Mouse (Mus musculus): ENCODE results near the gene Gm49345. TPM values are rescaled to one million over a fixed set of nuclear protein-coding genes. Genes with fewer than 3 reads are reported as not detected.
A peak's percentile ranks its signal among the peaks of the same experiment; 100 is the strongest.

Gene Gm49345
- polyA plus RNA-seq, 1 experiment from 2014 or later, result 0.66 TPM

GRCm38 (mm10) chr13:67572591-67573189 lies 64.9 kb downstream of the Gm49345 start:
- H3K27ac ChIP-seq (ENCODE audit: low read depth, low read length), result no peak overlapping the region
- H3K4me2 ChIP-seq, result no peak overlapping the region

GRCm38 (mm10) chr13:67553730-67554129 lies 83.8 kb downstream of the Gm49345 start, which contains the start of gene Zfp748:
Gene Zfp748 (minus strand): TSS chr13:67553830.
- Histone ChIP-seq H3K27me3 (ENCODE audit: control insufficient read depth, insufficient read depth, low read length) (no peaks in the 10 kb centered on the region), H3K9ac (ENCODE audit: low read depth, low read length) (peak within 1 kb of the TSS; percentile 90), H3K36me3 (ENCODE audit: control insufficient read depth, insufficient read depth, low read length) (no peaks in the 10 kb centered on the region), H3K4me3 (ENCODE audit: low read depth, low read length) (peak within 1 kb of the TSS; percentile 82), H3K9me3 (replicated peaks; ENCODE audit: control insufficient read depth, low read length) (no peaks in the 10 kb centered on the region), H3K4me2 (peak within 1 kb of the TSS; percentile 73), H3K27ac (ENCODE audit: low read depth, low read length) (peak within 1 kb of the TSS; percentile 86), H3K4me1 (ENCODE audit: control insufficient read depth, insufficient read depth, low read length) (peaks cover 8% of the 10 kb centered on the region)
- 74% methylated on average over 4 of the region's 4 CpGs for WGBS (ENCODE audit: insufficient replicate concordance)
- no peak for ATAC-seq (replicated peaks; ENCODE audit: insufficient number of reproducible peaks, low FRiP score, low TSS enrichment)

More at GRCm38 (mm10) chr13:67572591-67573189, 64.9 kb downstream of the Gm49345 start:
- no peaks in the 10 kb centered on the region for H3K36me3 ChIP-seq (ENCODE audit: control insufficient read depth, insufficient read depth, low read length)
- no peaks in the 10 kb centered on the region for H3K4me1 ChIP-seq (ENCODE audit: control insufficient read depth, insufficient read depth, low read length)
- H3K27me3 ChIP-seq (ENCODE audit: control insufficient read depth, insufficient read depth, low read length), result no peaks in the 10 kb centered on the region
- no peak overlapping the region for H3K9ac ChIP-seq (ENCODE audit: low read depth, low read length)
- 67% methylated on average over 5 of the region's 5 CpGs for WGBS (ENCODE audit: insufficient replicate concordance)
- no peak overlapping the region for H3K4me3 ChIP-seq (ENCODE audit: low read depth, low read length)
- no peaks in the 10 kb centered on the region for H3K9me3 ChIP-seq (replicated peaks; ENCODE audit: control insufficient read depth, low read length)
- ATAC-seq (replicated peaks; ENCODE audit: insufficient number of reproducible peaks, low FRiP score, low TSS enrichment), result no peak

GRCm38 (mm10) chr13:67552505-67553346 lies 84.8 kb downstream of the Gm49345 start:
- Histone ChIP-seq H3K9ac (ENCODE audit: low read depth, low read length) (peak overlapping the region; percentile 90), H3K4me3 (ENCODE audit: low read depth, low read length) (peak overlapping the region; percentile 82), H3K4me1 (ENCODE audit: control insufficient read depth, insufficient read depth, low read length) (peaks cover 8% of the 10 kb centered on the region), H3K36me3 (ENCODE audit: control insufficient read depth, insufficient read depth, low read length) (no peaks in the 10 kb centered on the region), H3K4me2 (peak overlapping the region; percentile 73), H3K9me3 (replicated peaks; ENCODE audit: control insufficient read depth, low read length) (no peaks in the 10 kb centered on the region), H3K27me3 (ENCODE audit: control insufficient read depth, insufficient read depth, low read length) (no peaks in the 10 kb centered on the region), H3K27ac (ENCODE audit: low read depth, low read length) (peak overlapping the region; percentile 86)
- under 1% methylated on average over 44 of the region's 44 CpGs for WGBS (ENCODE audit: insufficient replicate concordance)
- ATAC-seq (replicated peaks; ENCODE audit: insufficient number of reproducible peaks, low FRiP score, low TSS enrichment), result peak; percentile 96

- H3K4me3 ChIP-seq (ENCODE audit: low read depth, low read length), result no peak overlapping the region
- no peaks in the 10 kb centered on the region for H3K27me3 ChIP-seq (ENCODE audit: control insufficient read depth, insufficient read depth, low read length)
- H3K9me3 ChIP-seq (replicated peaks; ENCODE audit: control insufficient read depth, low read length), result no peaks in the 10 kb centered on the region
- ATAC-seq (replicated peaks; ENCODE audit: insufficient number of reproducible peaks, low FRiP score, low TSS enrichment), result no peak
- H3K4me2 ChIP-seq, result no peak overlapping the region
- WGBS (ENCODE audit: insufficient replicate concordance), result 81% methylated on average over 1 of the region's 1 CpGs
- H3K9ac ChIP-seq (ENCODE audit: low read depth, low read length), result no peak overlapping the region
- no peaks in the 10 kb centered on the region for H3K4me1 ChIP-seq (ENCODE audit: control insufficient read depth, insufficient read depth, low read length)
- no peak overlapping the region for H3K27ac ChIP-seq (ENCODE audit: low read depth, low read length)
- peaks cover 23% of the 10 kb centered on the region for H3K36me3 ChIP-seq (ENCODE audit: control insufficient read depth, insufficient read depth, low read length)
Measured at GRCm38 (mm10) chr13:67545941-67546340, 91.6 kb downstream of the Gm49345 start.

Other genes with a start within 250 kb of the Gm49345 start
- 2.9 and 3.1 TPM in 2 replicates for gene Zfp429, start 237.9 kb downstream of the Gm49345 start, polyA plus RNA-seq (2014; fragmentation: Nextera tagmentation; extraction: Ambion mirVana)
- 0.31 TPM in 1 of 2 replicates, not detected in the other for gene Zfp459, start 216.4 kb downstream of the Gm49345 start, polyA plus RNA-seq (2014; fragmentation: Nextera tagmentation; extraction: Ambion mirVana)
- 6.2 and 6.4 TPM in 2 replicates for gene Zfp874a, start 186.1 kb downstream of the Gm49345 start, polyA plus RNA-seq (2014; fragmentation: Nextera tagmentation; extraction: Ambion mirVana)
- gene Zfp874b, start 153.5 kb downstream of the Gm49345 start, polyA plus RNA-seq (2014; fragmentation: Nextera tagmentation; extraction: Ambion mirVana), result 1.6 and 2.8 TPM in 2 replicates
- 9.3 and 10.7 TPM in 2 replicates for gene Zfp58, start 137.2 kb downstream of the Gm49345 start, polyA plus RNA-seq (2014; fragmentation: Nextera tagmentation; extraction: Ambion mirVana)
- not detected in 2 replicates for gene Gm26965, start 111.6 kb downstream of the Gm49345 start, polyA plus RNA-seq (2014; fragmentation: Nextera tagmentation; extraction: Ambion mirVana)
- gene Zfp87, start 111.6 kb downstream of the Gm49345 start, polyA plus RNA-seq (2014; fragmentation: Nextera tagmentation; extraction: Ambion mirVana), result 17.4 and 19.6 TPM in 2 replicates
- gene Zfp748, start 83.9 kb downstream of the Gm49345 start, polyA plus RNA-seq (2014; fragmentation: Nextera tagmentation; extraction: Ambion mirVana), result 8.8 and 12.5 TPM in 2 replicates
- 3.0 and 3.1 TPM in 2 replicates for gene Zfp729b, start 28.1 kb downstream of the Gm49345 start, polyA plus RNA-seq (2014; fragmentation: Nextera tagmentation; extraction: Ambion mirVana)
- gene Zfp729a, start within 50 bp of the Gm49345 start, polyA plus RNA-seq (2014; fragmentation: Nextera tagmentation; extraction: Ambion mirVana), result 1.5 and 2.1 TPM in 2 replicates
- 6.8 and 9.6 TPM in 2 replicates for gene Zfp738, start 49.3 kb upstream of the Gm49345 start, polyA plus RNA-seq (2014; fragmentation: Nextera tagmentation; extraction: Ambion mirVana)
- 2.4 and 2.9 TPM in 2 replicates for gene Zfp65, start 91.4 kb upstream of the Gm49345 start, polyA plus RNA-seq (2014; fragmentation: Nextera tagmentation; extraction: Ambion mirVana)
- gene Zfp85, start 117.5 kb upstream of the Gm49345 start, polyA plus RNA-seq (2014; fragmentation: Nextera tagmentation; extraction: Ambion mirVana), result 3.6 and 4.7 TPM in 2 replicates
- gene Zfp493, start 141.9 kb upstream of the Gm49345 start, polyA plus RNA-seq (2014; fragmentation: Nextera tagmentation; extraction: Ambion mirVana), result 2.8 TPM in 2 replicates
- 4.1 and 5.5 TPM in 2 replicates for gene Zfp273, start 176.0 kb upstream of the Gm49345 start, polyA plus RNA-seq (2014; fragmentation: Nextera tagmentation; extraction: Ambion mirVana)
- 1.4 and 1.7 TPM in 2 replicates for gene Gm10037, start 193.3 kb upstream of the Gm49345 start, polyA plus RNA-seq (2014; fragmentation: Nextera tagmentation; extraction: Ambion mirVana)
- not detected in 2 replicates for gene BC048507, start 225.6 kb upstream of the Gm49345 start, polyA plus RNA-seq (2014; fragmentation: Nextera tagmentation; extraction: Ambion mirVana)